Mouse (Mus musculus) brain, embryonic 14.5 days (tissue): ENCODE measurements around the gene Ttyh2.

Experiments
- CTCF ChIP-seq: fragments of 200-500 bp; IDR thresholded peaks from 2 replicates; pipeline ENCODE4 v1.5.1; 2012; ENCODE audit warnings: inconsistent platforms, mild to moderate bottlenecking, moderate library complexity, borderline replicate concordance; ENCODE audit not compliant: insufficient read depth, insufficient read length; ENCODE audit errors: extremely low read depth
- POLR2A ChIP-seq: fragments of 200-500 bp; IDR thresholded peaks from 2 replicates; pipeline ENCODE4 v1.6.1; 2012; ENCODE audit warnings: mild to moderate bottlenecking, inconsistent platforms, borderline replicate concordance; ENCODE audit not compliant: poor library complexity, insufficient read depth, insufficient read length, severe bottlenecking; ENCODE audit errors: extremely low read depth

DNA sequence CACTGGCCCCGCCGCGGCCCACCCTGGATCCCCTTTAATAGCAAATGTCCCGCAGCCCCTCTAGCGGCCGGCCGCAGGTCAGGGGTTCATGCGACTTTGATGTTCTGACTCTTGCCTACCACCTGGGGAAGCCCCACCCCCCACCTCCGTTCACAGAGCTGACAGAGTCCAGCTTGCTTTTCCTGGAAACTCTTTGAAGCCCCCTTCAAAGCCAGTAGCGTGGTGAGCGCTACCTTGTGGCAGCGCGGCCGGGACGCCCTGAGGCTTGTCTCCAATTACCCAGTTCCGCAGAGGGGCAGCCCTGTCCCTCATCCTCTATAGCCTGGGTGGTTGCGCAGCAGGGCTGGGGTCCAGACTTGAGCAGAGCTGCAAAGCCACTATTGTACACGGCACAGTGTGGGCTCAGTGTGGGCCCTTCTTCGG lies 35.5 kb upstream of the Ttyh2 start:
- TF ChIP-seq POLR2A, result no peak
- TF ChIP-seq CTCF, result no peak
